Mouse (Mus musculus): ENCODE measurements around the gene Gm17727. TPM values are rescaled to one million over a fixed set of nuclear protein-coding genes. Genes with fewer than 3 reads are reported as not detected.

Gene Gm17727
- polyA plus RNA-seq (2014; fragmentation: Illumina TruSeq; extraction: RNeasy Lipid Tissue Mini Kit (QIAGEN cat#74804); ENCODE audit: low read depth, low replicate concordance) = not detected

GRCm38 (mm10) chr9:35778009-35778408, at the start of gene Gm17727:
TSS of gene Gm17727 (minus strand) at chr9:35778109.

GRCm38 (mm10) chr9:35790001-35790400, 12.1 kb upstream of the Gm17727 start, which contains the start of the genes Gm27235 and D730048I06Rik:
TSS of gene Gm27235 (minus strand) at chr9:35790101.
TSS of gene D730048I06Rik (minus strand) at chr9:35790112.

GRCm38 (mm10) chr9:35740749-35741148, 37.2 kb downstream of the Gm17727 start, which contains the start of gene Gm17677:
TSS of gene Gm17677 (plus strand) at chr9:35741049.

Other genes starting within 250 kb of the Gm17727 start
- 0.05 TPM for gene Ddx25, start 219.6 kb downstream of the Gm17727 start, polyA plus RNA-seq (2014; fragmentation: Illumina TruSeq; extraction: RNeasy Lipid Tissue Mini Kit (QIAGEN cat#74804); ENCODE audit: low read depth, low replicate concordance)
- 11.5 TPM for gene Pus3, start 219.5 kb downstream of the Gm17727 start, polyA plus RNA-seq (2014; fragmentation: Illumina TruSeq; extraction: RNeasy Lipid Tissue Mini Kit (QIAGEN cat#74804); ENCODE audit: low read depth, low replicate concordance)
- gene Pate2, start 207.8 kb downstream of the Gm17727 start, polyA plus RNA-seq (2014; fragmentation: Illumina TruSeq; extraction: RNeasy Lipid Tissue Mini Kit (QIAGEN cat#74804); ENCODE audit: low read depth, low replicate concordance) = not detected
- gene Hyls1, start 207.7 kb downstream of the Gm17727 start, polyA plus RNA-seq (2014; fragmentation: Illumina TruSeq; extraction: RNeasy Lipid Tissue Mini Kit (QIAGEN cat#74804); ENCODE audit: low read depth, low replicate concordance) = 2.1 TPM
- not detected for gene Pate4, start 166.2 kb downstream of the Gm17727 start, polyA plus RNA-seq (2014; fragmentation: Illumina TruSeq; extraction: RNeasy Lipid Tissue Mini Kit (QIAGEN cat#74804); ENCODE audit: low read depth, low replicate concordance)
- not detected for gene Pate3, start 129.9 kb downstream of the Gm17727 start, polyA plus RNA-seq (2014; fragmentation: Illumina TruSeq; extraction: RNeasy Lipid Tissue Mini Kit (QIAGEN cat#74804); ENCODE audit: low read depth, low replicate concordance)
- gene Pate1, start 90.7 kb downstream of the Gm17727 start, polyA plus RNA-seq (2014; fragmentation: Illumina TruSeq; extraction: RNeasy Lipid Tissue Mini Kit (QIAGEN cat#74804); ENCODE audit: low read depth, low replicate concordance) = not detected
- gene Gm17677, start 37.1 kb downstream of the Gm17727 start, polyA plus RNA-seq (2014; fragmentation: Illumina TruSeq; extraction: RNeasy Lipid Tissue Mini Kit (QIAGEN cat#74804); ENCODE audit: low read depth, low replicate concordance) = not detected
- not detected for gene Gm27235, start 12.0 kb upstream of the Gm17727 start, polyA plus RNA-seq (2014; fragmentation: Illumina TruSeq; extraction: RNeasy Lipid Tissue Mini Kit (QIAGEN cat#74804); ENCODE audit: low read depth, low replicate concordance)
- gene D730048I06Rik, start 12.0 kb upstream of the Gm17727 start, polyA plus RNA-seq (2014; fragmentation: Illumina TruSeq; extraction: RNeasy Lipid Tissue Mini Kit (QIAGEN cat#74804); ENCODE audit: low read depth, low replicate concordance) = not detected
- not detected for gene 9230110F15Rik, start 66.0 kb upstream of the Gm17727 start, polyA plus RNA-seq (2014; fragmentation: Illumina TruSeq; extraction: RNeasy Lipid Tissue Mini Kit (QIAGEN cat#74804); ENCODE audit: low read depth, low replicate concordance)
- not detected for gene 9230113P08Rik, start 130.3 kb upstream of the Gm17727 start, polyA plus RNA-seq (2014; fragmentation: Illumina TruSeq; extraction: RNeasy Lipid Tissue Mini Kit (QIAGEN cat#74804); ENCODE audit: low read depth, low replicate concordance)

All from liver, adult 10 weeks (tissue).